Mouse (Mus musculus) kidney, postnatal 10 days (tissue): ENCODE measurements at regions not wholly inside any gene's neighbourhood (a gene's known extent, or its start where the extent isn't known, plus 50 kb on each side); places are given as distances from the start of the nearest gene placed in this dataset.

Source experiments
- DNase-seq: peaks from one replicate; pipeline ENCODE4 v3.0.0; 2021; ENCODE audit warnings: mixed read lengths

DNA sequence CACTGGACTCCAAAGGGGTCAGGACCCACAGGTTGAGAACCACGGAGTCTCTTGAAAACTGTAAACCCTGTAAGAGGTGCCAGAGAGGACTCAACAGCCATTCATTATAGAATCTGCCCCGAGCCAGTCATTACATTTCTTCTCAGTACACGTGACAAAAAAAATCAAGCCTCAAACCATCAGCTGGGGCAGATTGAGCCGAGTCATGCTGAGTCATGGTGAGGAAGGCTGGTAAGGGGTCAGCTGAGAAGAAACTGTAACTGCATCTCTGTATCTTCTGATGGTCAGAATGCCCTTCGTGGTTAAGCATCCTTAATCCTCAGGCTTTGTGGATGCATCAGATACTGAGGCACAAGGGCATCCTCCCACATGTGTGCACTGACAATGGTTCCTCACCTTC, 207.2 kb upstream of the Prok2 start:
- no peak for DNase-seq

GRCm38 (mm10) chr6:99932923-99933322, 206.7 kb upstream of the Prok2 start:
- DNase-seq: no peak

DNA sequence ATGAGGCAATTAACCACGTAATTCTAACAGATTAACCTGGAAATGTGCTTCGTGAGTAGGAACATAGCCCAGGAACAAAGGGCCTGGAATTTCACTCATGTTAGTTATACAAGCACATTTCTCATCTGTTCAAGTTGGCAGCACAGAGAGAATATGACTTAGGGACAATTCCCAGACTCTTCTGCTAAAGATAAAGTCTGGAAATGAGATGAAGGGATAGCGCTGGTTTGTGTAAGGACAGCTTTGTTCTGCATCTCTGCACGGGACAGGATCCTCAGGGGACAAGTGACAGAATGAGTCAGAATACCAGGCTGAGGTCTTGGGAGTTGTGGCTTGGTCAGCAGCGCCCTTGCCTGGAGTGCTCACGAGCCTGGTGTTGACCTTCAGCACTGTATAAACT, 206.2 kb upstream of the Prok2 start:
- DNase-seq: no peak

- no peak for DNase-seq
Observed at GRCm38 (mm10) chr6:99931588-99931987, 205.4 kb upstream of the Prok2 start.

DNA sequence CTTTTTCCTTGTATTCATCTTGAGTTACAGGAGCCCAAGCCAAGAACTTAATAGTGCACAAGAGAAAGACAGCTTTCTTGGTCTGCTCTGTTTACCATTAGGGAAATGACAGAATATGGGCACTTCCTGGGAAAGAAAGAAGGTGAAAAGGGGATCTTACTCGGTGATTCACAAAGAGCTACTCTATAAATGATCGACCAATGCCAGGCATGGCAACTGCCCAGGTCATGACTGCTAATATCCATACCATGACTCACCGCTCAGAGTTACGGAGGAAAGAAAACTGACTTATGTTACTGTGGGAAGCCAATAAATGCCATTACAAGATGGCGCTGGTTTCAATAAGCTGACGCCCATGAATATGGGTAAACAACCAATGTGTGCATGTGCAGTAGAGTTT, 204.1 kb upstream of the Prok2 start:
- no peak for DNase-seq

GRCm38 (mm10) chr6:99927933-99928555, 201.9 kb upstream of the Prok2 start:
- DNase-seq: no peak

GRCm38 (mm10) chr6:99924181-99924580, 198.0 kb upstream of the Prok2 start:
- DNase-seq: no peak

- DNase-seq: peak; percentile 35
Observed at GRCm38 (mm10) chr6:99921966-99922365, 195.8 kb upstream of the Prok2 start.

GRCm38 (mm10) chr6:99919816-99920562, 193.8 kb upstream of the Prok2 start:
- no peak for DNase-seq

DNA sequence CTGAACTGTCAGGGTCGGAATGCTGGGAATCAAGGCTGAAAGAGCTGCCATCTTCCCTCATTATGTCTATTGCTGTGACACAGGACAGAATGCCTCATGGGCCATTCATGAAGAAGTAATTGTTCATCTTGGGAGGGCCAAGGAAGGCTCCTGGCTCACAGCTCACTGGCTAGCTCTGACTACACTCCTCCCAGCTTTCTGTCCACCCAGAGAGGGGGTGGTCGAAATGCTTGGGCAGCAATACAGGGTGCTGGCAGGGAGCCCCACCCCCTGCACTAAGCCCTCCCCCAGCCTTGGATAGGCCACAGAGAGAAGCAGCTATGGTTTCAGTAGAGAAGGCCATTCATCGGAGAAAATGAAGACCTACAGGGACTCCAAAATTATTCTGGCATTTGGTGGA, 192.2 kb upstream of the Prok2 start:
- DNase-seq: no peak

GRCm38 (mm10) chr6:99909921-99910320, 183.7 kb upstream of the Prok2 start:
- DNase-seq: no peak

DNA sequence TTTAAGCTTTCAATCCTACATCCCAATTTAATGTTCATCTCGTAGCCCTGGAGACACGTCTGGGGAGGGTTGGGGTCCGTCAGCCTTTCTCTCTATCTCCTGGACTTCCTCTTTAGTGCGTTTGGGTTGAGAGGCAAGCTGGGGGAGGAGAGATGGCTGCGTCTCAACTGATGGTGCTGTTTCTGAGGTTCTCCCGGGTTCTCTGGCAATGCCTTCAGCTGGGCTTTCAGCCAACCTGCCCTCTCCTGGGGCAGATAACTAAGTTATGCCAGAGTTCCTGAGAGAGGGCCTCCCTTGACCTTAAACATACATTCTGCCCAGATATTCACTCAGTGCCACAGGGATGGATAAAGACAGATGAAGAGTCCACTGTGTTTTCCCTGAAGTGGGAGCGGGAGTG, 183.3 kb upstream of the Prok2 start:
- DNase-seq: peak; percentile 41

DNA sequence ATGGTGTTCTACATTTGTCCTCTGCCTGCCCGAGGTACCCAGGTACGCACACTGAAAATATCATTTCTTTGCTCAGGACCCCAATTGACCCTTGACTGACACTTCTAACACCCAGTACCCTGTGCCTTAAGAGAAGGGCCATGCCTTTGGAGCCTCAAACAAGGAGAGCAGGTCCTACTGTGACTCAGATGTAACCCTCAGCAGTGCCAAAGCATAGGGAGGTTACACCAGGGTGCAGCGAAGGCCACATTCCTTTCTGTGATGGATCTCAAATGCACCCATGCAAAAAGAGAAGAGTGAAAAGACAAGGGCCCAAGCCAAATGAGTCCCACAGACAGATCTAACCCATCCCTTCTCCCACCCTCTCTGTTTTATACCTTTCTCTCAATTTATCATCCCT, 181.9 kb upstream of the Prok2 start:
- no peak for DNase-seq

DNA sequence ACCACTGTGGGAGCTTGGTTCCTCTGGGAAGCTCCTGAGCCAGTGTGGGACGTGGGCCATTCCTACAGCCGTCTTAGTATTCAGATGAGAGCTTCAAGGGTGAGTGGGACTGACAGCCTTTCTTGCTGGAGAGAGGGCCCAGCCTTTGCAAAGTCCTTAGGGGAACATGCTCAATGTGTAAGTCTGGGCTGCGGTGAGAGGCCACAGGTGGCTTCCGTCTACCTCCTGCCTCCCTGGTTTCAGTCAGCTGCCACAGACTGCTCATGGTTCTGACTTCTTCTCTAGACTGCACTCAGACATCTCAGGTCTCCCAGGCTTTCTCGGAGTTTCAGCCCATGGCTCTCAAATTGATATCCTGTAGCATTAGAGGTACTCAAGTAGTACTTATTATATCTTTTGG, 179.0 kb upstream of the Prok2 start:
- DNase-seq: no peak

GRCm38 (mm10) chr6:99904607-99905006, 178.4 kb upstream of the Prok2 start:
- peak; percentile 67 for DNase-seq

GRCm38 (mm10) chr6:99904044-99904443, 177.9 kb upstream of the Prok2 start:
- DNase-seq: peak; percentile 85

GRCm38 (mm10) chr6:99901564-99901963, 175.4 kb upstream of the Prok2 start:
- no peak for DNase-seq

DNA sequence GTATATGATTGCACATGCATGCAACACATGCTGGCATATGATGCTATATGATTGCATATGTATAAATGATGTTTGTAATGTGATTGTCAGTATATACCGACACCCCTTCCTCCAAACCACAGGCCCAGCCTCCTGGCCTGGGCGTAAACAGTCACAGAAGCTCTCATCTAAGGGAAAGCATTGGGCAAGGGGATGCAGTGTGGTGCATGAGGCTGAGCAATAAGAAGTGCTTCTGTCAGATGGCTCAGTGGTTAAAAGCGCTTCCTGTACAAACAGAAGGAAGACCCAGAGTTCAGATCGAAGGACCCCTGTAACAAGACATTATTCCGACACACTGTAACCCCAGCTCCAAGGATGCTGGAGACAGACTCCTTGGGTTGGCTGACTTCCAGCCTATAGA, 175.0 kb upstream of the Prok2 start:
- DNase-seq: no peak

GRCm38 (mm10) chr6:99899704-99900103, 173.5 kb upstream of the Prok2 start:
- DNase-seq: no peak

GRCm38 (mm10) chr6:99898077-99898476, 171.9 kb upstream of the Prok2 start:
- no peak for DNase-seq

GRCm38 (mm10) chr6:99895558-99895957, 169.4 kb upstream of the Prok2 start:
- no peak for DNase-seq

- DNase-seq: no peak
Observed at GRCm38 (mm10) chr6:99893936-99894335, 167.7 kb upstream of the Prok2 start.

DNA sequence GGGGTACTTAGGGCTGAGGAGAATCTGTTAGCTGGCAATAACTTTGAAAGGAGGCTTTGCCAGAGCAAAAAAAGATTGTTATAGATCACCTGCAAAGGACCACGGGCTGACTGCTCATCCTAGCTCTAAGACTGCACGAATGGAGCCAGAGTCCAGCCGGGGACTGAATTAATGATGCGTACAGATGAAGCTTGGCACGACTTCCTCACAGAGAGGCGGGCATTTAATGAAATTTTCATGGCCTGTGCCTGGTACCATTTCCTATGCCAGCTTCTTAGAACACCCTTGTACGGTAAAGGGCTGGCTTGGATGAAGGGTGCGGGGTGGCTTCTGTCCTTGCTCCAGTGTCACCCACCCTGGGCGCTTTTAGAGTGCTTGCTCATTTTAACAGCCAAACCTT, 166.0 kb upstream of the Prok2 start:
- no peak for DNase-seq

DNA sequence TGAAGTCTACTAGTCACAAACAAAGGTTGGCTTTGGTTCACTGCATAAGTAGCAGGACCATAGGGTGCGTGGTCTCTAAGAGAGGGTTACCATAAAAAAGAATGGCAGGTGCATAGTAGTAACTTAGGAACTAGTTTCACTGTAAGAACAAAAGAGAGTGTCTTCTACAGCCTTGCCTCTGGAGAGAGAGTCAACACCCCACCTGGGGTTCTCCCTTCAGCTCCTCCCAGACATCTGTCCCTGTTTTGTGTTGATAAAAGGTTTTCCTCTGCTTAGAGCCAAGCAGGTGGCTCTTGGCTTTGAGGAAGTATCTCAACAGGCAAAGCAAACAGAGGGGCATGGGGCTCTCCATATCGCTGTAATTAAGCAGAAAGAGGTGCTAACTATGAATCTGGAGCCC, 165.6 kb upstream of the Prok2 start:
- no peak for DNase-seq

GRCm38 (mm10) chr6:99890805-99891204, 164.6 kb upstream of the Prok2 start:
- DNase-seq: no peak
